Mouse (Mus musculus) cerebellum, adult 9-10 months (tissue): ENCODE measurements around the gene Cpsf7.

Source experiments
- DNase-seq: peaks from one replicate; pipeline ENCODE4 v3.0.0; 2022

Gene Cpsf7

GRCm38 (mm10) chr19:10561558-10562314 is 36.7 kb downstream of the Cpsf7 start:
- DNase-seq, result no peak

- DNase-seq, result no peak
These were observed 37.3 kb downstream of the Cpsf7 start for GRCm38 (mm10) chr19:10562351-10562750.

- no peak for DNase-seq
These were observed 39.2 kb downstream of the Cpsf7 start for GRCm38 (mm10) chr19:10564278-10564677.

GRCm38 (mm10) chr19:10565217-10565616 is 40.2 kb downstream of the Cpsf7 start:
- no peak for DNase-seq

- no peak for DNase-seq
These were observed 44.6 kb downstream of the Cpsf7 start for GRCm38 (mm10) chr19:10569627-10570026.

- peak; percentile 92 for DNase-seq
These were observed 51.9 kb downstream of the Cpsf7 start, which contains the start of the genes Cyb561a3 and Tmem138 for GRCm38 (mm10) chr19:10576690-10577561. TSS of gene Cyb561a3 (plus strand) at chr19:10577172. TSS of gene Tmem138 (minus strand) at chr19:10577362.

GRCm38 (mm10) chr19:10580102-10580501 is 55.0 kb downstream of the Cpsf7 start:
- no peak for DNase-seq

- no peak for DNase-seq
These were observed 55.7 kb downstream of the Cpsf7 start for GRCm38 (mm10) chr19:10580761-10581160.

- no peak for DNase-seq
These were observed 56.9 kb downstream of the Cpsf7 start for GRCm38 (mm10) chr19:10581984-10582383.

- no peak for DNase-seq
These were observed 58.6 kb downstream of the Cpsf7 start for GRCm38 (mm10) chr19:10583550-10584146.

- DNase-seq, result no peak
These were observed 60.0 kb downstream of the Cpsf7 start for GRCm38 (mm10) chr19:10585112-10585511.

GRCm38 (mm10) chr19:10587231-10587630 is 62.2 kb downstream of the Cpsf7 start:
- DNase-seq, result no peak

GRCm38 (mm10) chr19:10589127-10589857 is 64.2 kb downstream of the Cpsf7 start:
- DNase-seq, result no peak

GRCm38 (mm10) chr19:10590301-10590700 is 65.2 kb downstream of the Cpsf7 start:
- DNase-seq, result no peak

- no peak for DNase-seq
These were observed 66.8 kb downstream of the Cpsf7 start for GRCm38 (mm10) chr19:10591659-10592377.
